Mouse (Mus musculus): ENCODE data around the gene Igf1r.

- TF ChIP-seq CTCF (IDR thresholded peaks at IDR 0.05; ENCODE audit: low read depth) = no peak
- TF ChIP-seq EP300 (optimal IDR thresholded peaks at IDR 0.05) = no peak
These were observed 2.2 kb upstream of the Igf1r start for GRCm38 (mm10) chr7:67950346-67950814.
